Comparison of ENCODE assay signal across 12 mouse cellular contexts in genomic region chr2:92772623-92773022, GRCm38 (mm10).
DNase-seq lines count a peak whose midpoint lies in the region; ATAC-seq lines count a peak whose summit lies in the region.
"Had no signal": no experiment of that assay in that cellular context is flagged by ENCODE, and none has a peak within 500 bp of the region (broad histone marks: within the 10 kb centered on the region; RNA-seq: fewer than 3 reads in every experiment).

No protein-coding gene starts in this region.

- DNase-seq in frontal cortex, postnatal 14 days (ENCODE audit: low spot score in 2 of 2) = no peak
- peak; percentile 89 for DNase-seq in Muller cell, postnatal 12 days (ENCODE audit: inconsistent ontology term)
- peak; percentile 49 to 67 for DNase-seq in cerebellum, adult 18-20 months
- DNase-seq in layer of hippocampus, adult 18-20 months (ENCODE audit: low spot score in 2 of 2) = peak; percentile 61 to 83
- DNase-seq in embryo, embryonic 10 days (ENCODE audit: low spot score) = no peak
- no peak for DNase-seq in kidney, postnatal 36 days
- no peak for DNase-seq in lung, postnatal 36 days
- DNase-seq: embryo, embryonic 11 days; kidney, adult 8-10 months; lung, postnatal 10 days; right cerebral cortex, postnatal 14 days had no signal

- peak; percentile 89 for ATAC-seq in frontal cortex, adult (ENCODE audit: low TSS enrichment)

Comparison
In these comparisons a context has a peak if more than half of its experiments do, and no peak if none do; other contexts are left out.
1. DNase-seq: peak in Muller cell, postnatal 12 days (single experiment), cerebellum, adult 18-20 months (2 of 2) and layer of hippocampus, adult 18-20 months (2 of 2); none in frontal cortex, postnatal 14 days (0 of 2), embryo, embryonic 10 days (single experiment), kidney, postnatal 36 days (0 of 2) and lung, postnatal 36 days (single experiment).